Mouse (Mus musculus) liver, adult 2 months (tissue): Measurements from ENCODE around the gene Auts2. TPM values are rescaled to one million over a fixed set of nuclear protein-coding genes. Genes with fewer than 3 reads are reported as not detected.

Experiments used
- DNase-seq: peaks from one replicate; pipeline ENCODE4 v3.0.0-alpha.2; 2011; ENCODE audit warnings: low read depth, low spot score; ENCODE audit errors: extremely low read depth
- H3K27ac ChIP-seq: fragments of 200-500 bp; replicated peaks from 2 replicates; pipeline ENCODE4 v1.5.1; 2012; ENCODE audit warnings: low read depth, mild to moderate bottlenecking, control low read depth, inconsistent platforms, low read length; ENCODE audit not compliant: insufficient read depth
- H3K27me3 ChIP-seq: fragments of 200-500 bp; 2 replicates; pipeline ENCODE4 v1.6.1; 2012; ENCODE audit warnings: mild to moderate bottlenecking, moderate library complexity, low read length, inconsistent platforms; ENCODE audit not compliant: control insufficient read depth, insufficient read depth
- H3K36me3 ChIP-seq: fragments of 200-500 bp; 2 replicates; pipeline ENCODE4 v1.6.1; 2012; ENCODE audit warnings: low read length, inconsistent platforms; ENCODE audit not compliant: control insufficient read depth, insufficient read depth
- H3K4me1 ChIP-seq: fragments of 200-500 bp; 2 replicates; pipeline ENCODE4 v1.6.1; 2011; ENCODE audit warnings: low read length; ENCODE audit not compliant: control insufficient read depth, insufficient read depth
- H3K4me3 ChIP-seq: fragments of 200-500 bp; 2 replicates; pipeline ENCODE4 v1.5.1; 2011; ENCODE audit warnings: low read depth, mild to moderate bottlenecking, control low read depth, low read length, moderate library complexity; ENCODE audit not compliant: insufficient read depth
- H3K79me2 ChIP-seq: fragments of 200-500 bp; 2 replicates; pipeline ENCODE4 v1.6.1; 2012; ENCODE audit warnings: inconsistent platforms, mild to moderate bottlenecking, low read length, moderate library complexity; ENCODE audit not compliant: control insufficient read depth, insufficient read depth
- H3K9ac ChIP-seq: fragments of 200-500 bp; 2 replicates; pipeline ENCODE4 v1.6.1; 2012; ENCODE audit warnings: low read depth, mild to moderate bottlenecking, control low read depth, inconsistent platforms, low read length
- CTCF ChIP-seq: fragments of 200-500 bp; IDR thresholded peaks from 2 replicates; pipeline ENCODE4 v1.5.1; 2011; ENCODE audit warnings: low read depth, low read length, control low read depth
- POLR2A ChIP-seq: fragments of 200-500 bp; IDR thresholded peaks from 2 replicates; pipeline ENCODE4 v1.6.1; 2011; ENCODE audit warnings: low read length, control low read depth; ENCODE audit not compliant: insufficient read depth; ENCODE audit errors: extremely low read depth
- WGBS: fragments of 180-500 bp; shearing (Covaris S2); methylation state at CpG from one replicate; pipeline ENCODE4 v1.1.7; 2018; 5-methylcytosine and 5-hydroxymethylcytosine counted together
- polyA plus RNA-seq: library from polyadenylated mRNA; depleted of rRNA; stranded (reverse); fragments of >200 nt; gene quantifications from 2 replicates; pipeline ENCODE4 v1.2.3, GENCODE M21; 2012
- total RNA-seq: library from RNA; depleted of rRNA; stranded (reverse); fragments of >200 nt; gene quantifications from 2 replicates; pipeline ENCODE4 v1.2.3, GENCODE M21; 2014

The Auts2 gene
- total and polyA plus RNA-seq, 2 experiments, result 0.37 to 0.51 TPM

- TF ChIP-seq POLR2A (no peak), CTCF (no peak)
Observed at GRCm38 (mm10) chr5:132486831-132487230, 56.3 kb downstream of the Auts2 start.

GRCm38 (mm10) chr5:132485994-132486393 lies 57.1 kb downstream of the Auts2 start:
- H3K4me1 ChIP-seq, result no peaks in the 10 kb centered on the region
- TF ChIP-seq CTCF (no peak), POLR2A (no peak)
- 88% methylated on average over 6 of the region's 6 CpGs for WGBS
- DNase-seq, result no peak
- no peaks in the 10 kb centered on the region for H3K36me3 ChIP-seq
- no peak overlapping the region for H3K9ac ChIP-seq
- H3K27ac ChIP-seq, result no peak overlapping the region
- H3K27me3 ChIP-seq, result no peaks in the 10 kb centered on the region
- H3K79me2 ChIP-seq, result no peaks in the 10 kb centered on the region
- H3K4me3 ChIP-seq, result no peak overlapping the region

More at GRCm38 (mm10) chr5:132486831-132487230, 56.3 kb downstream of the Auts2 start:
- WGBS, result 75% methylated on average over 7 of the region's 7 CpGs
- no peaks in the 10 kb centered on the region for H3K4me1 ChIP-seq
- H3K79me2 ChIP-seq, result no peaks in the 10 kb centered on the region
- H3K9ac ChIP-seq, result no peak overlapping the region
- H3K36me3 ChIP-seq, result no peaks in the 10 kb centered on the region
- H3K27me3 ChIP-seq, result no peaks in the 10 kb centered on the region
- H3K27ac ChIP-seq, result no peak overlapping the region
- no peak overlapping the region for H3K4me3 ChIP-seq
- DNase-seq, result no peak

- H3K9ac ChIP-seq, result no peak overlapping the region
Observed at GRCm38 (mm10) chr5:132485448-132485847, 57.7 kb downstream of the Auts2 start.

GRCm38 (mm10) chr5:132481476-132481875 lies 61.7 kb downstream of the Auts2 start:
- no peak overlapping the region for H3K9ac ChIP-seq
- TF ChIP-seq POLR2A (no peak), CTCF (no peak)
- 96% methylated on average over 3 of the region's 3 CpGs for WGBS

More at GRCm38 (mm10) chr5:132485448-132485847, 57.7 kb downstream of the Auts2 start:
- H3K27ac ChIP-seq, result no peak overlapping the region
- no peaks in the 10 kb centered on the region for H3K4me1 ChIP-seq
- no peaks in the 10 kb centered on the region for H3K36me3 ChIP-seq
- no peak overlapping the region for H3K4me3 ChIP-seq
- WGBS, result 73% methylated on average over 3 of the region's 3 CpGs
- H3K27me3 ChIP-seq, result no peaks in the 10 kb centered on the region
- DNase-seq, result no peak
- TF ChIP-seq POLR2A (no peak), CTCF (no peak)
- no peaks in the 10 kb centered on the region for H3K79me2 ChIP-seq

GRCm38 (mm10) chr5:132480461-132480860 lies 62.7 kb downstream of the Auts2 start:
- H3K27ac ChIP-seq, result no peak overlapping the region
- TF ChIP-seq CTCF (no peak), POLR2A (no peak)
- no peak for DNase-seq
- no peak overlapping the region for H3K4me3 ChIP-seq
- WGBS, result 91% methylated on average over 6 of the region's 6 CpGs
- no peaks in the 10 kb centered on the region for H3K4me1 ChIP-seq
- H3K27me3 ChIP-seq, result no peaks in the 10 kb centered on the region; the same call in 1 of the 2 replicates
- H3K9ac ChIP-seq, result no peak overlapping the region
- H3K36me3 ChIP-seq, result no peaks in the 10 kb centered on the region
- H3K79me2 ChIP-seq, result no peaks in the 10 kb centered on the region

More at GRCm38 (mm10) chr5:132481476-132481875, 61.7 kb downstream of the Auts2 start:
- Histone ChIP-seq H3K4me1 (no peaks in the 10 kb centered on the region), H3K79me2 (no peaks in the 10 kb centered on the region), H3K27ac (no peak overlapping the region), H3K36me3 (no peaks in the 10 kb centered on the region), H3K27me3 (no peaks in the 10 kb centered on the region; the same call in 1 of the 2 replicates), H3K4me3 (no peak overlapping the region)
- DNase-seq, result no peak

- H3K4me3 ChIP-seq, result no peak overlapping the region
- WGBS, result 78% methylated on average over 11 of the region's 11 CpGs
- H3K9ac ChIP-seq, result no peak overlapping the region
Observed at GRCm38 (mm10) chr5:132479227-132479857, 63.8 kb downstream of the Auts2 start.

More at GRCm38 (mm10) chr5:132479227-132479857, 63.8 kb downstream of the Auts2 start:
- DNase-seq, result no peak
- Histone ChIP-seq H3K4me1 (no peaks in the 10 kb centered on the region), H3K27me3 (no peaks in the 10 kb centered on the region; the same call in 1 of the 2 replicates), H3K79me2 (no peaks in the 10 kb centered on the region), H3K27ac (no peak overlapping the region), H3K36me3 (no peaks in the 10 kb centered on the region)
- TF ChIP-seq POLR2A, result no peak
- no peak for TF ChIP-seq CTCF
